In genomic region chr8:126824575-126825208, GRCm38 (mm10) we compare ENCODE assay signal across 8 mouse cellular contexts.
DNase-seq lines count a peak whose midpoint lies in the region; ATAC-seq and TF ChIP-seq lines count a peak whose summit lies in the region.

No protein-coding gene starts in this region.

- peak; percentile 67 for DNase-seq in lung, embryonic 14.5 days
- no peak for DNase-seq in lung, adult 2 months
- DNase-seq in hindbrain, embryonic 10.5 days (ENCODE audit: low spot score) = peak; percentile 69
- DNase-seq in limb, embryonic 11.5 days (ENCODE audit: low spot score) = peak; percentile 47
- DNase-seq in midbrain, embryonic 14.5 days = peak; percentile 42
- DNase-seq in layer of hippocampus, adult 9-10 months (ENCODE audit: low spot score) = no peak
- DNase-seq in urinary bladder, postnatal 4 days (ENCODE audit: low spot score in 2 of 2) = no peak

- no peaks in the 10 kb centered on the region for H3K36me3 ChIP-seq in lung, embryonic 14.5 days (ENCODE audit: insufficient read depth)
- no peaks in the 10 kb centered on the region for H3K36me3 ChIP-seq in hindbrain, embryonic 10.5 days
- H3K36me3 ChIP-seq in limb, embryonic 11.5 days (ENCODE audit: control insufficient read depth, insufficient read depth, low read length) = no peaks in the 10 kb centered on the region
- no peaks in the 10 kb centered on the region for H3K36me3 ChIP-seq in midbrain, embryonic 14.5 days (ENCODE audit: control insufficient read depth, insufficient read depth, low read length)

- H3K9me3 ChIP-seq in lung, embryonic 14.5 days (ENCODE audit: low read depth, low read length) = no peaks in the 10 kb centered on the region
- H3K9me3 ChIP-seq in hindbrain, embryonic 10.5 days = no peaks in the 10 kb centered on the region
- no peaks in the 10 kb centered on the region for H3K9me3 ChIP-seq in limb, embryonic 11.5 days (ENCODE audit: control insufficient read depth, low read length)
- no peaks in the 10 kb centered on the region for H3K9me3 ChIP-seq in midbrain, embryonic 14.5 days (ENCODE audit: control insufficient read depth, low read length)

- no peaks in the 10 kb centered on the region for H3K27me3 ChIP-seq in lung, embryonic 14.5 days (ENCODE audit: insufficient read depth, low read length)
- no peaks in the 10 kb centered on the region for H3K27me3 ChIP-seq in hindbrain, embryonic 10.5 days (ENCODE audit: insufficient read depth, poor library complexity, severe bottlenecking)
- no peaks in the 10 kb centered on the region for H3K27me3 ChIP-seq in limb, embryonic 11.5 days (ENCODE audit: control insufficient read depth, insufficient read depth, low read length)
- no peaks in the 10 kb centered on the region for H3K27me3 ChIP-seq in midbrain, embryonic 14.5 days (ENCODE audit: control insufficient read depth, insufficient read depth, low read length)

- 29% methylated on average over 9 of the region's 10 CpGs for WGBS in lung, embryonic 14.5 days
- WGBS in lung, adult 2 months = 40% methylated on average over 10 of the region's 10 CpGs
- WGBS in hindbrain, embryonic 10.5 days = 40% methylated on average over 10 of the region's 10 CpGs
- 60% methylated on average over 10 of the region's 10 CpGs for WGBS in limb, embryonic 11.5 days
- 44% methylated on average over 10 of the region's 10 CpGs for WGBS in midbrain, embryonic 14.5 days

- H3K4me3 ChIP-seq in lung, embryonic 14.5 days (ENCODE audit: low read depth, low read length) = no peak overlapping the region
- H3K4me3 ChIP-seq in lung, adult 2 months (replicated peaks; ENCODE audit: extremely low read depth, low read depth, low read length) = no peak overlapping the region
- H3K4me3 ChIP-seq in hindbrain, embryonic 10.5 days = no peak overlapping the region
- H3K4me3 ChIP-seq in limb, embryonic 11.5 days (ENCODE audit: low read depth, low read length) = no peak overlapping the region
- H3K4me3 ChIP-seq in midbrain, embryonic 14.5 days (replicated peaks; ENCODE audit: low read depth, low read length) = no peak overlapping the region

- TF ChIP-seq CTCF in lung, embryonic 14.5 days (IDR thresholded peaks at IDR 0.05; ENCODE audit: low read depth) = no peak
- TF ChIP-seq CTCF in lung, adult 2 months (IDR thresholded peaks at IDR 0.05; ENCODE audit: insufficient read depth, low read length) = no peak

- ATAC-seq in lung, embryonic 14.5 days (ENCODE audit: insufficient read depth) = 0 out of 2 replicates have a peak, but pooled peaks have one; percentile 22
- ATAC-seq in erythroid progenitor cell, adult 5-6 weeks (replicated peaks; ENCODE audit: low FRiP score, poor library complexity, severe bottlenecking) = 0 out of 2 replicates have a peak, but pooled peaks have one; percentile 23
- ATAC-seq in limb, embryonic 11.5 days (ENCODE audit: insufficient number of reproducible peaks, low FRiP score, low TSS enrichment, low read depth) = no peak
- ATAC-seq in midbrain, embryonic 14.5 days (ENCODE audit: low FRiP score, low TSS enrichment) = peak; percentile 21; the same call in 1 of the 2 replicates

- H3K4me1 ChIP-seq in lung, embryonic 14.5 days (ENCODE audit: insufficient read depth) = peaks cover 50% of the 10 kb centered on the region
- peaks cover 26% of the 10 kb centered on the region for H3K4me1 ChIP-seq in lung, adult 2 months (ENCODE audit: control insufficient read depth, insufficient read depth, low read length)
- H3K4me1 ChIP-seq in hindbrain, embryonic 10.5 days (replicated peaks) = peaks cover 51% of the 10 kb centered on the region
- peaks cover 18% of the 10 kb centered on the region for H3K4me1 ChIP-seq in limb, embryonic 11.5 days (ENCODE audit: control insufficient read depth, insufficient read depth, low read length)
- peaks cover 26% of the 10 kb centered on the region for H3K4me1 ChIP-seq in midbrain, embryonic 14.5 days (ENCODE audit: control insufficient read depth, insufficient read depth, low read length)

- no peak overlapping the region for H3K4me2 ChIP-seq in lung, embryonic 14.5 days
- no peak overlapping the region for H3K4me2 ChIP-seq in limb, embryonic 11.5 days (ENCODE audit: low read depth, severe bottlenecking)
- no peak overlapping the region for H3K4me2 ChIP-seq in midbrain, embryonic 14.5 days (ENCODE audit: low read length)

- no peak for TF ChIP-seq POLR2A in lung, adult 2 months (IDR thresholded peaks at IDR 0.05; ENCODE audit: borderline replicate concordance, extremely low read depth, low read depth, low read length)

- peak overlapping the region; percentile 88 for H3K27ac ChIP-seq in lung, embryonic 14.5 days (ENCODE audit: low read depth)
- H3K27ac ChIP-seq in hindbrain, embryonic 10.5 days = peak overlapping the region; percentile 95
- H3K27ac ChIP-seq in limb, embryonic 11.5 days (replicated peaks; ENCODE audit: low read depth, low read length) = peak overlapping the region; percentile 68
- peak overlapping the region; percentile 97 for H3K27ac ChIP-seq in midbrain, embryonic 14.5 days (replicated peaks; ENCODE audit: low read depth, low read length)

- H3K9ac ChIP-seq in lung, embryonic 14.5 days = no peak overlapping the region; the same call in 1 of the 2 replicates
- no peak overlapping the region for H3K9ac ChIP-seq in limb, embryonic 11.5 days (ENCODE audit: low read length)
- no peak overlapping the region for H3K9ac ChIP-seq in midbrain, embryonic 14.5 days (replicated peaks; ENCODE audit: low read length)

Comparison
In these comparisons a context has a peak if more than half of its experiments do, and no peak if none do; other contexts are left out.
1. DNase-seq: peak in lung, embryonic 14.5 days (single experiment), hindbrain, embryonic 10.5 days (single experiment), limb, embryonic 11.5 days (single experiment) and midbrain, embryonic 14.5 days (single experiment); none in lung, adult 2 months (single experiment), layer of hippocampus, adult 9-10 months (single experiment) and urinary bladder, postnatal 4 days (0 of 2).
2. Peak in every context shown above with its lines, with median percentiles within 50 percentile points of each other: H3K27ac ChIP-seq.